Mouse (Mus musculus) brain, adult 2 months (tissue): ENCODE data around the gene C1qb.

ENCODE experiments used
- DNase-seq: peaks from one replicate; pipeline ENCODE4 v3.0.0; 2011; ENCODE audit warnings: low read depth, low spot score

C1qb gene

GRCm38 (mm10) chr4:136886101-136886500, at the start of gene C1qb:
C1qb (minus strand) TSS chr4:136886187.
- DNase-seq: peak; percentile 61

- DNase-seq: no peak
Measured at GRCm38 (mm10) chr4:136934746-136935613, 49.0 kb upstream of the C1qb start.

GRCm38 (mm10) chr4:136930474-136930873, 44.5 kb upstream of the C1qb start:
- no peak for DNase-seq

- peak; percentile 85 for DNase-seq
Measured at GRCm38 (mm10) chr4:136928928-136929327, 42.9 kb upstream of the C1qb start.

GRCm38 (mm10) chr4:136925804-136926203, 39.8 kb upstream of the C1qb start:
- DNase-seq: peak; percentile 29

- no peak for DNase-seq
Measured at GRCm38 (mm10) chr4:136924529-136924928, 38.5 kb upstream of the C1qb start.

- peak; percentile 63 for DNase-seq
Measured at GRCm38 (mm10) chr4:136919526-136919925, 33.5 kb upstream of the C1qb start.

GRCm38 (mm10) chr4:136918834-136919233, 32.8 kb upstream of the C1qb start:
- DNase-seq: no peak

- no peak for DNase-seq
Measured at GRCm38 (mm10) chr4:136917165-136917524, 31.2 kb upstream of the C1qb start.

- peak; percentile 43 for DNase-seq
Measured at GRCm38 (mm10) chr4:136916359-136917164, 30.6 kb upstream of the C1qb start.

- no peak for DNase-seq
Measured at GRCm38 (mm10) chr4:136912841-136913240, 26.9 kb upstream of the C1qb start.

- DNase-seq: peak; percentile 65
Measured at GRCm38 (mm10) chr4:136911804-136912203, 25.8 kb upstream of the C1qb start.

- no peak for DNase-seq
Measured at GRCm38 (mm10) chr4:136911211-136911646, 25.2 kb upstream of the C1qb start.

GRCm38 (mm10) chr4:136907809-136908208, 21.8 kb upstream of the C1qb start:
- peak; percentile 62 for DNase-seq

- DNase-seq: no peak
Measured at GRCm38 (mm10) chr4:136907033-136907432, 21.0 kb upstream of the C1qb start.

GRCm38 (mm10) chr4:136904767-136905539, 19.0 kb upstream of the C1qb start:
- no peak for DNase-seq

GRCm38 (mm10) chr4:136899154-136899553, 13.2 kb upstream of the C1qb start:
- peak; percentile 10 for DNase-seq

GRCm38 (mm10) chr4:136898637-136899036, 12.7 kb upstream of the C1qb start, which contains the start of gene C1qa:
C1qa (minus strand) TSS chr4:136898803.
- DNase-seq: peak; percentile 49

GRCm38 (mm10) chr4:136898084-136898598, 12.2 kb upstream of the C1qb start:
- DNase-seq: peak; percentile 16

- peak; percentile 8 for DNase-seq
Measured at GRCm38 (mm10) chr4:136896461-136896860, 10.5 kb upstream of the C1qb start.

GRCm38 (mm10) chr4:136895861-136896260, 9.9 kb upstream of the C1qb start:
- DNase-seq: no peak
